Mouse (Mus musculus) liver, adult 2 months (tissue): ENCODE results near the gene Slc17a4. TPM values are rescaled to one million over a fixed set of nuclear protein-coding genes. Genes with fewer than 3 reads are reported as not detected.
A peak's percentile ranks its signal among the peaks of the same experiment; 100 is the strongest.

Experiments
- DNase-seq: peaks from one replicate; pipeline ENCODE4 v3.0.0-alpha.2; 2011; ENCODE audit warnings: low read depth, low spot score; ENCODE audit errors: extremely low read depth
- H3K27ac ChIP-seq: fragments of 200-500 bp; replicated peaks from 2 replicates; pipeline ENCODE4 v1.5.1; 2012; ENCODE audit warnings: low read depth, mild to moderate bottlenecking, control low read depth, inconsistent platforms, low read length; ENCODE audit not compliant: insufficient read depth
- H3K27me3 ChIP-seq: fragments of 200-500 bp; 2 replicates; pipeline ENCODE4 v1.6.1; 2012; ENCODE audit warnings: mild to moderate bottlenecking, moderate library complexity, low read length, inconsistent platforms; ENCODE audit not compliant: control insufficient read depth, insufficient read depth
- H3K36me3 ChIP-seq: fragments of 200-500 bp; 2 replicates; pipeline ENCODE4 v1.6.1; 2012; ENCODE audit warnings: low read length, inconsistent platforms; ENCODE audit not compliant: control insufficient read depth, insufficient read depth
- H3K4me1 ChIP-seq: fragments of 200-500 bp; 2 replicates; pipeline ENCODE4 v1.6.1; 2011; ENCODE audit warnings: low read length; ENCODE audit not compliant: control insufficient read depth, insufficient read depth
- H3K4me3 ChIP-seq: fragments of 200-500 bp; 2 replicates; pipeline ENCODE4 v1.5.1; 2011; ENCODE audit warnings: low read depth, mild to moderate bottlenecking, control low read depth, low read length, moderate library complexity; ENCODE audit not compliant: insufficient read depth
- H3K79me2 ChIP-seq: fragments of 200-500 bp; 2 replicates; pipeline ENCODE4 v1.6.1; 2012; ENCODE audit warnings: inconsistent platforms, mild to moderate bottlenecking, low read length, moderate library complexity; ENCODE audit not compliant: control insufficient read depth, insufficient read depth
- H3K9ac ChIP-seq: fragments of 200-500 bp; 2 replicates; pipeline ENCODE4 v1.6.1; 2012; ENCODE audit warnings: low read depth, mild to moderate bottlenecking, control low read depth, inconsistent platforms, low read length
- CTCF ChIP-seq: fragments of 200-500 bp; IDR thresholded peaks from 2 replicates; pipeline ENCODE4 v1.5.1; 2011; ENCODE audit warnings: low read depth, low read length, control low read depth
- POLR2A ChIP-seq: fragments of 200-500 bp; IDR thresholded peaks from 2 replicates; pipeline ENCODE4 v1.6.1; 2011; ENCODE audit warnings: low read length, control low read depth; ENCODE audit not compliant: insufficient read depth; ENCODE audit errors: extremely low read depth
- WGBS: fragments of 180-500 bp; shearing (Covaris S2); methylation state at CpG from one replicate; pipeline ENCODE4 v1.1.7; 2018; 5-methylcytosine and 5-hydroxymethylcytosine counted together
- polyA plus RNA-seq: library from polyadenylated mRNA; depleted of rRNA; stranded (reverse); fragments of >200 nt; gene quantifications from 2 replicates; pipeline ENCODE4 v1.2.3, GENCODE M21; 2012
- total RNA-seq: library from RNA; depleted of rRNA; stranded (reverse); fragments of >200 nt; gene quantifications from 2 replicates; pipeline ENCODE4 v1.2.3, GENCODE M21; 2014

Slc17a4 gene
- total and polyA plus RNA-seq, 2 experiments: 27.4 to 60.3 TPM

- WGBS: 23% methylated on average over 3 of the region's 3 CpGs
- DNase-seq: peak; percentile 57
- peak overlapping the region; percentile 99 for H3K27ac ChIP-seq
- 0 out of 2 replicates have a peak overlapping the region, but pooled peaks have one; percentile 33 for H3K9ac ChIP-seq
- H3K36me3 ChIP-seq: peaks cover 3% of the 10 kb centered on the region; the same call in 1 of the 2 replicates
- peaks cover 19% of the 10 kb centered on the region for H3K4me1 ChIP-seq
- no peak overlapping the region for H3K4me3 ChIP-seq
- H3K79me2 ChIP-seq: peaks cover 3% of the 10 kb centered on the region; the same call in 1 of the 2 replicates
- TF ChIP-seq POLR2A (no peak), CTCF (no peak)
- no peaks in the 10 kb centered on the region for H3K27me3 ChIP-seq
These were observed 44.8 kb downstream of the Slc17a4 start for GRCm38 (mm10) chr13:23869996-23870395.

GRCm38 (mm10) chr13:23868790-23869533, 45.8 kb downstream of the Slc17a4 start:
- TF ChIP-seq CTCF (no peak), POLR2A (no peak)
- peaks cover 19% of the 10 kb centered on the region for H3K4me1 ChIP-seq
- no peaks in the 10 kb centered on the region for H3K27me3 ChIP-seq
- peak overlapping the region; percentile 99 for H3K27ac ChIP-seq
- H3K9ac ChIP-seq: peak overlapping the region; percentile 49
- peaks cover 2% of the 10 kb centered on the region; the same call in 1 of the 2 replicates for H3K36me3 ChIP-seq
- H3K79me2 ChIP-seq: peaks cover 3% of the 10 kb centered on the region; the same call in 1 of the 2 replicates
- 32% methylated on average over 8 of the region's 8 CpGs for WGBS
- H3K4me3 ChIP-seq: no peak overlapping the region
- peak; percentile 99 for DNase-seq

DNA sequence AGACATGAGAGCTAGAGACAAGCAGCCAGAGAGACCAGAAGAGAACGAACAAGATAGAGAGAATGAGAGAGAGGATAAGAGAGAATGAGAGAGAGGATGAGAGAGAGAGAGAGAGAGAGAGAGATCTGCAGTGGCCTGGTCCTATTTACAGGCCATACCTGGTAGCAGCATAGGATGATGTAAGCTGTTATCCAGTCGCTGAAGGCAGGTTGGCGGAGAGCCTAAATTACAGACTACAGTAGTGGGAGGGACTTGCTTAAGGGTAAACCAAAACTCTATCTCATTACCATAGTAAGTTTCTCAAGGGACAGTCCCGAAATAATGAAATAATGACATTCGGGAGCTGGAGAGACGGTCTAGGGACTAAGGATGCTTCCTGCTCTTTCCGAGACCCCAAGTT, 47.4 kb downstream of the Slc17a4 start, which contains the start of gene Slc17a1:
TSS of gene Slc17a1 (plus strand) at position 346 of the 400 bp plus-strand sequence.
- 22% methylated on average over 7 of the region's 7 CpGs for WGBS

GRCm38 (mm10) chr13:23867000-23867399, 47.8 kb downstream of the Slc17a4 start:
- H3K27ac ChIP-seq: peak overlapping the region; percentile 98
- H3K36me3 ChIP-seq: no peaks in the 10 kb centered on the region
- TF ChIP-seq CTCF (no peak), POLR2A (no peak)
- DNase-seq: no peak
- H3K27me3 ChIP-seq: no peaks in the 10 kb centered on the region
- peaks cover 3% of the 10 kb centered on the region; the same call in 1 of the 2 replicates for H3K79me2 ChIP-seq
- H3K4me3 ChIP-seq: peak overlapping the region; percentile 51
- WGBS: 33% methylated on average over 6 of the region's 6 CpGs
- H3K4me1 ChIP-seq: peaks cover 19% of the 10 kb centered on the region
- peak overlapping the region; percentile 93 for H3K9ac ChIP-seq

More for the DNA sequence above, 47.4 kb downstream of the Slc17a4 start, which contains the start of gene Slc17a1:
- DNase-seq: peak; percentile 97
- peak within 1 kb of the TSS; percentile 51 for H3K4me3 ChIP-seq
- no peaks in the 10 kb centered on the region for H3K36me3 ChIP-seq
- peak within 1 kb of the TSS; percentile 93 for H3K9ac ChIP-seq
- H3K79me2 ChIP-seq: peaks cover 3% of the 10 kb centered on the region; the same call in 1 of the 2 replicates
- H3K27ac ChIP-seq: peak within 1 kb of the TSS; percentile 98
- TF ChIP-seq CTCF (no peak), POLR2A (no peak)
- H3K4me1 ChIP-seq: peaks cover 19% of the 10 kb centered on the region
- H3K27me3 ChIP-seq: no peaks in the 10 kb centered on the region

- Histone ChIP-seq H3K9ac (peak overlapping the region; percentile 93), H3K27ac (peak overlapping the region; percentile 98), H3K79me2 (peaks cover 3% of the 10 kb centered on the region; the same call in 1 of the 2 replicates), H3K36me3 (no peaks in the 10 kb centered on the region), H3K27me3 (no peaks in the 10 kb centered on the region), H3K4me1 (peaks cover 20% of the 10 kb centered on the region), H3K4me3 (peak overlapping the region; percentile 51)
- DNase-seq: peak; percentile 82
- TF ChIP-seq POLR2A: 0 out of 2 replicates have a peak, but pooled peaks have one; percentile 40
- TF ChIP-seq CTCF: no peak
- WGBS: 10% methylated on average over 9 of the region's 9 CpGs
These were observed 48.6 kb downstream of the Slc17a4 start for GRCm38 (mm10) chr13:23866086-23866710.
